1 mouse cellular context compared by ENCODE assay signal in the genomic region with DNA sequence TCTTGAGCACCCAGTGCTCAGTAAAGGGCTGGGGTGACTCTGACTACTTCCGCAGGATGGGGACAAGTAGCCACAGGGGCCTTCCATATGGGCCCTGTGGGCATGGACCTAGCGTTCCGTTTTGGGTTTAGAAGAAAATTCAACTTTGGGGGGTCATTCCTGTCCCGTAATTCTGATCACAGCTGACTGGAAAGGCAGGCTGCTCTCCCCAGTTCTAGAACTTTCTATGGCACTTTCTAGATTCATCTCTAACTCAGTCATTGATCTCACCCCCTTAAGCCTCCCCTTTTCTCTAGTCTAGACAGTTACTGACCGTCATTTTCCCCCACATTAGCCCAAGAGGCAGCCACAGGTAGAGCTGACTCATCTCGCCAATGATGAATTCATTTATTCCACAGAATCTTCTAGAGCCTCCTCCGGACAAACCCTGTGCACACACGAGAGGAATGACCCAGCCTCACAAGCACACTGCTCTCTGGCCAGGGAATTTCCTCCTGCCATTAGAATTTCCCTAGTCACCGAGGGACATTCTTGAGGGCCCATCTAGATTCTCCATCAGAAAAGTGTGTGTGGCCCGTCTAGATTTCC.
A peak's percentile ranks its signal among the peaks of the same experiment; 100 is the strongest.
TF ChIP-seq lines count a peak whose summit lies in the region.

No protein-coding gene starts in this region.

TF ChIP-seq in MEL, 35 proteins besides CTCF, POLR2A, EP300 and RAD21:
- no peak for TF ChIP-seq ETS1 (IDR thresholded peaks at IDR 0.05; ENCODE audit: low read depth, low read length)
- 0 out of 2 replicates have a peak, but pooled peaks have one; percentile 19 for TF ChIP-seq ELF1 (IDR thresholded peaks at IDR 0.05; ENCODE audit: low read depth, low read length)
- TF ChIP-seq TBP (IDR thresholded peaks at IDR 0.05; ENCODE audit: low read depth, low read length) = no peak
- no peak for TF ChIP-seq E2F4 (IDR thresholded peaks at IDR 0.05; ENCODE audit: borderline replicate concordance, low read depth, low read length)
